Mouse (Mus musculus) c-Kit-positive CD71-positive TER-119-negative erythroid progenitor cells, embryonic 14.5 days (primary cell): ENCODE results near the gene Iqce.

ENCODE experiments used
- DNase-seq: peaks from one replicate; pipeline ENCODE4 v3.0.0-alpha.2; 2013; ENCODE audit warnings: low read depth

Iqce gene

DNA sequence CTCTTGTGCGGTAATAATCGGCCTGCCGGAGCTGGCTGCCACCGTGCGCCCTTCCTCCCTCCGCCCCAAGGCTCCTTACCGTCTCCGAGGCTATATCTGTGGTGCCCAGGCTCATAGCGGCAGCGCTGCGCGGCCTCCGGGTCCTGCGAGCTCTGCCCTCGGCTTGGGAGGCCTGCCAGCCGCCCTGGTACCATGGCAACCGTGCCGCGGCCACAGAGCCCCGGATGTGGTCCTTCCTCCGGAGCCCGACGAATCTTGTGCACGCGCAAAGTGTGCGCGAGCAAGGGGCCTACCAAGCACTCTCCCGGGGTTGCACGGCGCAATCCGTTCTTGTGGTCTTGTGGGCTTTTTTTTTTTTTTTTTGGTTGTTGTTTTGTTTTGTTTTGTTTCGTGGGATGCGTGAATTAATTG, at the start of gene Iqce:
Gene Iqce (minus strand): TSS at position 276 of the 411 bp plus-strand sequence.
- peak; percentile 81 for DNase-seq

DNA sequence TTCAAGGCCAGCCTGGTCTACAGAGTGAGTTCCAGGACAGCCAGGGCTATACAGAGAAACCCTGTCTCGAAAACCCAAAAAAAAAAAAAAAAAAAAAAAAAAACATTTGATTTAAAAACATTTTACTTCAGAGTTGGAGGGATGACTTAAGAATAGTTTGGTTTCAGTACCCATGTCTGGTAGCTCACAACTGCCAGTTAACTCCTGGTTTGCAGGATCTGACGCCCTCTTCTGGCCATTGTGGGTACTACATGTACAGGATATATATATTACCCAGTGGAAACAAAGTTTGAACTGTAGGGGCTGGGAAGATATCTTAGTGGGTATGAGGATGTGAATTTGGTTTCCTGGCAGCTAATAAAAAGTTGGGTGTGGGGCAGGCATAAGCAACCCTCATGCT, 48.7 kb upstream of the Iqce start:
- DNase-seq = peak; percentile 20

DNA sequence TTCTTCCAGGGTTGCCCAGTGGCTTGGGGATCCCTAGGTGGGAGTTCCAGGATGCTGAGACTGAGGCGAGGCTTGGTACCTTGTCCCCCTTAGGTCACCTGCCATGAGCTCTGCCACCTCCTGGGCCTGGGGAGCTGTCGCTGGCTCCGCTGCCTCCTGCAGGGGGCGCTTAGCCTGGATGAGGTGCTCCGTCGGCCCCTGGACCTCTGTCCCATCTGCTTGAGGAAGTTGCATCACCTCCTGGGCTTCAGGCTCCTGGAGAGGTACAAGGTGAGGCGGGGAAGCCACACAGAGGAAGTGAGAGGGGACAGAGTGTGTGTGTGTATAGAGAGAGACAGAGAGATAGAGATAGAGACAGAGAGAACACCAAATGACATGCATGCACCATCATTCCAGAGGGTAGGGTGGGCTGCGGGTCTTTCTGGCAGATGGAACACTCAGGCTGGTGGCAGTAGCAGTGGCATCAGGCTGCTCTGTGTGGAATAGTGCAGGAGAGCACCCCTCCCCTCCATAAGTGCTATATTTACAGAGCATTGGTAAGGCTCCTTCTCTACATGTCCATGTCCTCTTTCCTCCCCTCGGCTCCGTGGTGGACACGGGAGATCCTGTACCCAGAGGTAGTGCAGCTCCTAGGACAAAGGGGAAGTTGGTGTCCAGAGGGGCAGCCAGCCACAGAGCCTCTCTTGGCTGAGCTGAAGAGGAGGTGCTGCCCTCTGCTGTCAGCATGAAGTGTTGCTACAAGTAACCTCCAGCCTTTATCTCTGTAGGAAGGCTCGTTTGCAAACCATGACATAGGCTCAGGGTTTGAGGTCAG, 47.1 kb upstream of the Iqce start:
- peak; percentile 66 for DNase-seq

DNA sequence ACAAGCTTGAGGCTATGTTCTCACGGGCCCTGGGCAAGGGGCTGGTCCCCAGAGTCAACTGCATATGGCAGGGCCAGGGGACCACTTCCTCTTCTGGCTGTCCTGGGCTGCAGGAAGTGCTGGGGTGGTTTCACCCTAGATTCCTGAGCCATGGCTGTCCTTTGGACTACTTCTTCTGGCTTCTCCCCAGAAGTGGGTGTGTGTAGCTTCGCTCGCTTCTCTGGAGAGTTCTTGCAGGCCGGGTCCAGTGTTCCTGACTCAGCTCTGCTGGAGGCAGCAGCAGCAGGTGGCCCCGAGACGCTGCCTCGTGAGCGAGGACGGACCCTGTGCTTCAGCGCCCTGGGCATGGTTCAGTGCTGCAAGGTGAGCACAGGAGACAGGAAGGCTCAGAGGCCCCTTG, 46.2 kb upstream of the Iqce start:
- no peak for DNase-seq

DNA sequence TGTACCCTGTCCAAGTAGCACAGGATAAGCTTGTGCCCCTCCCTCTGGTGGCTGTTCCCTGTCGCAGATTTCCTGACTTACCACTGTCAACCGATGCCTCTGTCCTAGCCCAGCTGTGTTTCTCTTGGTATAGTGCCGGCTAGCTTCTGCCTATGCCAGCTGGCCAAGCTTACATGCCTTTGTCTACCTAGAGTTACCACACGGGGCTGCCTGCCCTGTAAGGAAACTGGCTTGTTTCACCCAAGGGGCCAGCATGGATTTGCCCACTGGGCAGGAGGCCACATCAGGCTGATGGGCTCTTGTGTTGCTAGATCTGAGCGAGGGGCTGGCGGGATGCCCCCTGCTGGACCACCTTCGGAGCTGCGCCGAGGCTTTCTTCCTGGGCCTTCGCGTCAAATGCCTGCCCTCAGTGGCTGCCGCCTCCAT, 41.5 kb upstream of the Iqce start:
- no peak for DNase-seq

DNA sequence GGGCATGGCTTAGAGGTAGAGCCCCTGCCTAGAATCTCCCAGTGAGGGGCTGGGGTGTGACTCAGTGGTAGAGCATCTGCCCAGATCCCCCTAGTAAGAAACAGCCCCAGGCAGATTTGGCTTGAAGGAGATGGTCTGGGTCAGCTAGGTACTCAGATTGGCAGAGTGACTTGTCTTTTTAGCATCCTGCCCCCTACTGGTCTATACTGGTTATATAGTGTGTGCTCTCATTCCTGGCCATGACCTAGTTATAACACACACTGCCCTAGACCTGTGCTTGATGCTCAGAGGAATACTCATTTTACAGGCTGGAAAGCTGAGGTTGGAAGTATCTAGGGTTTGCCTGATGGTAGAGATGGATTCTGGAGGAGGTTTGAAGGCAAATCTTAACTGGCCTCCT, 39.7 kb upstream of the Iqce start:
- DNase-seq = peak; percentile 19

DNA sequence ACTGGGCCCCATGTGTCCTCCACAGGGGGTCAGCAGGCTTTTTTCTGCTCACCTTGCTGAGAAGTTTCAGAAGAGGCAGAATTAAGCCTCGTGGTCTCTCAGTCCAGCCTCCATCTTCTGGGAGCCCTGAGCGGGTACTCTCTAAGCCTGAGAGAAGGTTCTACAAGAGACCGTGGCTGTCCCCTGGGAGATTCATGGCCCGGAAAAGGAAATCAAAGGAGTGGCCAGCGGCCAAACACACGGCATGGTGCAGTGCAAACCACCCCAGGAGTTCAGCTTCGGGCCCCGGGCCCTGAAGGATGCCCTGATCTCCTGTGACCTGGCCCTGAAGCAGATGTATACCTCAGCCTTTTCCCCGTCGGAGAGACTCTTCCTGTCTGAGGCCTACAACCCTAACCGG, 38.9 kb upstream of the Iqce start:
- no peak for DNase-seq

DNA sequence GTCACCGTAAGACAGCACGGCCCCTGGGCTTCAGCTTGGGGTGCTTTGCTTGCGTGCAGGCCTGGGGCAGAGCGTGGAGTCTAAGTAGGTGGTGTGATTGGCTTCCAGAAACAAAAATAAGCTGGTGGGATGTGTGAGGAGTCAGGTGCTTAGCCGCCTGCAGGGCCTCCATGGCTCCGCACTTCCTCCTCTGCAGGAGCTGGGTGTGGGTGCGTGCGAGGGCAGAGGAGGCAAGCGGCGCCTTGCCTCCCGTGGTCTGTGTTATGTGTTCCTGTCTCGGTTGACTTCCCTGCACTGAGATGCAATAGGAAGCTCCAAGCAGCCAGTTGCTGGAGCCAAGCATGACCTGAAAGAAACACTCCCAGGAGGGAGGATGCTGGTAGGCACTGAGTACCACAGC, 37.6 kb upstream of the Iqce start:
- no peak for DNase-seq

DNA sequence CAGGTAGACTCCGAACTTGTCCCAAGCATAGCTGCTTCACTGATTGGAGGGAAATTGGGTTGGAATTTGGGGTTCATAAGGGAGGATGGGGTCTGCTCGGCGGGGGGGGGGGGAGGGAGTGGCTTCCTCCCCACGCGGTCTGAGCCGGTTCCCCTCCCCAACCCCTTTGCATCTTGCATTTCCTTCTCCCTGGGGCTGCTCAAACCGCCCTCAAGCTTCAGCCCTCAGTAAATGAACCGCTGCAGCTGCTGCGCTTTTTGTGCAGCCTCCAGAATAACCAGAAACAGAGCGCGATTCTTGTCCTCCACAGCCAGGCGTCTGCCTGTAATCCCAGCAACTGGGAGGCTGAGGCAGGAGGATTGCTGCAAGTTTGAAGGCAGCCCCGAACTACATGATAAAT, 34.0 kb upstream of the Iqce start:
- no peak for DNase-seq

DNA sequence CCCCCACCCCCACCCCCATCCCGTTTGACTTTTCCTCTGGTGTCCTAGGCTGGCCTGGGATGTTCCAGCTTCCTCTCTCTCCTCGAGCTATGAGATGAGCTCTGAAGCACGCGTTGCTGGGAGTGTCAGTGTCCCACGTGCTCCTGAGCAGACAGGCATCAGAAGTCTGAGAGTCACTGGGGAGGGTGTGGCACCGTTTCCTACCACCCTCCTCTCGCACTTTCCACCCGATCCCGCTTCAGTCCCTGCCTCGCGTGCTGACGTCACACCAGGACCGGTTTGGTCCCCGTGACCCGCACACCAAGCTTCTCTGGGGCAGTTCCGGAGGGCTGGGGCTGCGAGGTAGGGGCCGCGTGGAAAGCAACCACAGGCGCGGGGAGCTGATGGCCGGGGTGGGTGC, 33.1 kb upstream of the Iqce start:
- DNase-seq = no peak

DNA sequence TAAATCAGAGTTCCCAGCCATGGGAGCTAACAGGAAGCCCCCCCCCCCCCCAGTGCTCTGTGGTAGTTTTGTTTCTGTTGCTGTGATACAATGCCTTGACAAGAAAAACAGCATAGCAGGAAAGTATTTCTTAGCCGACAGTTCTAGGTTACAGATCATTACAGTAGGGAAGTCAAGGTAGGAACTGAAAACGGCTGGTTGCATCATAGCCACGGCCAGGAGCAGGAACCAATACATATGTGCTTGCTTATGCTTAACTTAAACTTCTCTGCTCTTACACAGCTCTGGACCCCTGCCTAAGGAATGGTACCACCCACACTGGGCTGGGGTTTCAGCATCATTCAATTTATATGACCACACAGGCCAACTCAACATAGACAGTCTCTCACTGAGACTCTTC, 31.2 kb upstream of the Iqce start:
- no peak for DNase-seq

DNA sequence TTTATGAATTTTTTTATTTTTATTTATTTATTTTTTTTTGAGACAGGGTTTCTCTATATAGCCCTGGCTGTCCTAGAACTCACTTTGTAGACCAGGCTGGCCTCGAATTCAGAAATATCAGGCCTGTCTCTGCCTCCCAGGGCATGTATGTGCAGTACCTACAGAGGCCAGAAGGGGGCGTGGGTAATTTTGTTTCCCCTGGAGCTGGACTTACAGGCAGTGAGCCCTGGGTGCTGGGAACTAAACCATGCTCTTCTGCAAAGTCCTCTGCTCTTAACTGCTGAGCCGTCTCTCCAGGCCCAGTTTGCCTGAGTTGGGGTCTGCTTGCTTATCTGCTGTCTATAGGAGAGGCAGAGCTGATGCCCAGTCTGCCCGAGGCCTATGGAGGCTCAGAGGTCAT, 30.0 kb upstream of the Iqce start:
- peak; percentile 22 for DNase-seq

DNA sequence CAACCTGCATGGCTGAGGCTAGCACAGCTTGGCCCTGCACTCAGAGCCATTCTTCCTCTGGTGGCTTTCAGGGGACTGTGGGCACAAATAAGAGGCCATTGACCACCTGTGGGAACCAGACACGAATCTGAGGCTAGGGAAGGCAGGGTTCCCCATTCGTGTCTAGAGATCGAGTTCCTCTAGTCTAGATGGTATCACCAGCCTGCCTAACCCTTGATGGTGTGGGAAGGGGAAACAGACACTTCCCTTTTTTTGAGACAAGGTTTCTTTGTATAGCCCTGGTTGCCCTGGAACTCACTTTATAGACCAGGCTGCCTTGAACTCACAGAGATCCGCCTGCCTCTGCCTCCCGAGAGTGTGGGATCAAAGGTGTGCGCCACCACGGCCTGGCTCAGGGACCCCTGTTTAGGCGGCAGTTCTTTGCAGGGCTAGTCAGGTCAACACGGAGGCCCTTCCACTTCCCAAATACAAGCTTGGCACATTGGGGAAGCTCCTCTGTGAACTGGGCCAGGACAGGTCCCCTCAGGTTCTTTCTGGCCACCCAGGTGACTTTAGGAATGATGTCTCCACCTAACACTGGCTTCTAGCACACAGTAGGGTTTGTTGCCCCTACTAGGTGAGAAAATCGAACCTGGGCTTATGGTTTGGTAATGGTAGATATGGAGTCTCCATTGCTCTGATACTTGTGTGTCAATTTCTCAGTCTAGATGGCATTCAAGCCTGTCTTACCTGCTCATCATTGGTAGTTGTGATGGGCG, 29.0 kb upstream of the Iqce start:
- no peak for DNase-seq

DNA sequence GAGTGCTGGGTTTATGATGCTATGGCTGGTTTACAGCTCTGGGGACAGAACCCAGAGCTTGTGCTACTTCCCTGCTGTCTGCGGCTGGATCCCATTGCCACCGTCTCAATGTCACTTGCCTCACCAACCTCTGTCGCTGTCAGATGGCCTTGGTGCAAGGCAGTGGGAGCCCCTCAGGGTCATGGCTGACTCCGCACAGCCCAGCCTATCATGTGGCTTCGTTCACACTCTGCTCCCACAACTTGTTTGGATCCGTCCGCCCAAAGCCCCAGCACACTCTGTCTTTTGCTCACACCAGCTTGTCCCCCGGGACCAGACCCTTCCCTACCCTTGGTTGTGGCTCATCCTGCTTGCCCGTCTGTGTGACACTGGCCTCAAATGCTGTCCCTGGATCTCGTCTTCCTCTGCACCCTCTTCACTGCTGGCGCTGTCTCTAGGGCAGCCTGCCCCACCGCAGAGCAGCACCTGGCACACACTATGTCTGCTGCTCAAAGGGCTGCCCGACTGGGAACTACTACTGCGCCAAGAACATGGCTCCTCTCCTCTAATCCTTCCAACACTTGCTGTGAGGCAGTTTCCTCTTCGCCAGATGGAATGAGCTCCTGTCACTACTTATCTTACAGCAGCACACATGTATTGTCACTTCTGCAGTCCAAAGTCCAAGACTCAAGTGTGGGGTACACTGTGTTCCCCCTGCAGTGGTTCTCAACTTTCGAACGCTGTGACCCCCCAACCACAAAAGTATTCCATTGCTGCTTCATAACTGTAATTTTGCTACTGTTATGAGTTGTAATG, 25.0 kb upstream of the Iqce start:
- DNase-seq = no peak

DNA sequence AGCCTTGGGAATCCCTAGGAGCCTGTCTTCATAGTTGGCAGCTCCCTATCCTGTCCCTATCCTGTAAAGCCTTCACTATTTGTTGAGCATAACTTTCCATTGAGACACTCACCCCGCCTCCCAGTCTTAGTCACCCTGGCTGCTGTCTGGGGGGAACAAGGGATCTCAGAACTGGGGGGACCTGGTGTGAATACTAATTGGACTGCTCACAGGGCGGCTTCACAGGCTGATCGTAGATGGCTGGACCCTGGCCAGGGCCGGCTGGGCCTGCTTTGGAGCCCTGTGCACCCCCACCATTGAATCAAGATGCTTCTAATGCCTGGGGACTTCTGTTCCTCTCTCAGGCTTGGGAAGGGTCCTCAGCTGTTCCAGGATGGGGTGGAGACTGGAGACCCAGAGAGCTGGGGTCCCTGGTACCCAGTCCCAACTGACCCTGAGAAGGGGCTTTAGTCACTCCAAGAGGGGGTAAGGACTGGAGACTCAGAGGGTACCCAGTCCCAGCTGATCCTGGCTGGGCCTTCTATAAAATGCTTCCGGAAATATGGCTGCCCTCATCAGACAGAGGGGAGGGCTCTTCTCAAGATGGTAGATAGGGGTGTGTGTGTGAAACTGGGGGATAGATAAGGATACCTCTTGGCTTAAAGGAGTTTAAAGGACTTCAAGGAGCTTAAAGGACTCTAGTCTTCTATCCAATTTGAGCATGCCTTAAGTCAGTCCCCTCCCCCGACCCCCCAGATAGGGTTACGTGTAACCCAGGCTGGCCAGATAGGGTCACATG, 24.1 kb upstream of the Iqce start:
- DNase-seq = no peak

DNA sequence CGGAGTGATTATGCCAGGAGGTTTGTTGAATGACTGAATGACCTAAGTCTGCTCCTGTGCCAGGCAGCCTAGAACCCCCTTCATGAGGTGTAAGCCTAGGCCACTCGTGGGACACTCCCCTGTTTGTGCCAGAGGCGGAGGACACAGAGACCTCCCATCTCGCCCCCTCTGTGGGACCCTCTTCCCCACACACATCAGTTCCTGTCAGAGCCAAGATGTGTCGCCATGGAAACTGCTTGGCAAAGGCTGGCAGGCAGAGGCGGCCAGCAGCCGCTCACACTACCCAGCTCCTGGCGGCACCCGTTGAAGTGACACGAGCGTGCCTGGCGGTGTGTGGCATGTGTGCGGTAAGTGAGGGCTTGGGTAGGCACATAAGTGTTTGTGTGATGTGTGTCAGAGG, 21.6 kb upstream of the Iqce start, which contains the start of gene Amz1:
Gene Amz1 (plus strand): TSS at position 306 of the 400 bp plus-strand sequence.
- DNase-seq = no peak

DNA sequence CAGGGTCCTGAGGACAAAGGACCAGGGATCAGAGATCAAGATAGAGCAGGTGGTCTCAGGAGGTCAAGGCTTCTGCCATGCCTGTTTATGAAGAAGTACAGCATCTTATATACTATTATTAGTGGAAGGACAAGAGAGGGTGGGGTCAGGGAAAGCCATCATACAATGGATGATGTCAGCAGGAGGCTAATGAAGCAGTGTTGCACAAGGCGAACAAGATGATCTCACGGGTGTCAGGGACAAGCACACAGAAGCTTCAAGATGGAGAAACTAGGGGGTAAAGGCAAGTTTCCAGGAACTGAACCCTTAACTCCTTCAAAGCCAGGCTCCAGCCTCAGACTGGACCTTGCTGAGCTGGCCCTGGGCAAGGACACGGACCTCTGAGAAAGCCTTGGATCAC, 19.9 kb upstream of the Iqce start:
- no peak for DNase-seq

DNA sequence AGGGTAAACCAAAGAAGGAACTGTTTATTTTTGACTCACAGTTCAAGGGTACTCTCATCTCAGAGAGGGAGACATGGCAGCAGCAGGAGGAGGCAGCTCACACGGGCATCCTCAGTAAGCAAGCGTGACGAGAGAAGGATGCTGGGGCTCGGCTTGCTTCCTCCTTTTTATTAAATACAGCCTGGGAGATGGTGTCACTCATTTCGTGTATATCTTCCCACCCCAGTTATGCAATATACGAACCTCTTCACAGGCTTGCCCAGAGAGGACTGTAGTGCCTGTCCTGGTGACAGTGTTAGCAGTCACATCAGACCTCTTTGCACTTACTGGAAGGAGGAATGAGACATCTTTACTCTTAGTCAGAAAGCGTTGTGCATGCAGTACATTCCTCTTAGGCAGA, 18.6 kb upstream of the Iqce start:
- no peak for DNase-seq

DNA sequence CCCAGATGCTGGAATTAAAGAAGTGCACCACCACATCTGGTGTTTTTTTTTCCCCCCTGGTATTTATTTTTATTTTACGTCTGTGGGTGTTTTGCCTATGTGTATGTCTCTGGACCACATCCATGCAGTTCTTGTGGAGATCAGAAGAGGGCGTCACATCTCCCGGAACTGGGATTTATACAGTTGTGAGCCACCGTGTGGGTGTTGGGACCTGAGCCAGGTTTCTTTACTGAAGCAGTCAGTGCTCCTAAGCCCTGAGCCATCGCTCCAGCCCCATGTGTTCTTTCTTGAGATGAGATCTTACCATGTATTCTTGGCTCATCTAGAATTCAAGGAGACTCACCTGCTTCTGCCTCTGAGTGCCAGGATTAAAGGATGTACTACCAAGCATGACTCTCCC, 8.9 kb upstream of the Iqce start:
- DNase-seq = no peak

DNA sequence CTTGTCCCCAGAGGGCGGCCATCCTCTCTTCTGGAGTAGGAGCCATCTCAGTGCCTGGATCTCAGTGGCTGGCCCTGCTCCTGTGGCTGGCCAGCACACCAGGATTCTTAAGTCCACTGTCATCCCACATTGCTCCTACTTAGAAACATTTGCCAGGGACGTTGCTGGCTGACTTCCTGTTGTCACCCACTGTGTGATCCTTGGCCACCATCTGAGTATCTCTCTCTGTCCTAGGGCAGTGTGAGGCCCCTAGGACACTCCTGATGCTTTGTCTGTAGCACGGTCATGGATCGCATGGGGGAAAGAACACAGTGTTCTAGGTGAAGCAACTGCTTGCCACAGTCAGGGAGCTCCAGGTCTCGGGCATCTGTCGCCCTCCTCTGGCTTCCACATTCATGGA, 8.1 kb upstream of the Iqce start:
- DNase-seq = no peak

DNA sequence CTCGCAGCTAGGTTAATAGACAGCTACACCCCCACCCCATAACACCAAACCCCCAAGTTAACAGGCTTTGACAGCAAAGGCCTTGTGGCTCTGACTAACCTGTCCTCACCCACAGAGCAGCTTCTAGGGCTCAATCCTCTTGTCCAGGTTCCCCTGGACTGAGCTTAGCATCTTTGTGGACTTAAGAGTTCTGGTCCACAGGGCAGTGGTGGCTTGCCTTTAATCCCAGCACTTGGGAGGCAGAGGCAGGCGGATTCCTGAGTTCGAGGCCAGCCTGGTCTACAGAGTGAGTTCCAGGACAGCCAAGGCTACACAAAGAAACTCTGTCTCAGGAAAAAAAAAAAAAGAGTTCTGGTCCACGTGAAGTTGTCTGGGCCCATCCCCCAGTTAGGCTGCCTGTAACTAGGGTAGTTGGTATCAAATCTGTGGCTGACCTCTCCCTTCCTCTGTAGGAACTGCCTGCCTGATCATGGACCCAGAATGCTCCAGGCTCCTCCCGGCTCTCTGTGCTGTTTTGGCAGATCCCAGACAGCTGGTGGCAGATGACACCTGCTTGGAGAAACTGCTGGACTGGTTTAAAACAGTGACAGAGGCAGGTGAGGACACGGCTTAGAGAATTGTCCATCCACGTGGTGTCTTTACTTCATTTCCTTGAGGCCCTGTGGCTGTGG, 3.5 kb upstream of the Iqce start:
- peak; percentile 11 for DNase-seq
